Mouse (Mus musculus) T-cell, adult 66 days (primary cell): ENCODE results near the gene Fcrls. TPM values are rescaled to one million over a fixed set of nuclear protein-coding genes. Genes with fewer than 3 reads are reported as not detected.

Experiments
- total RNA-seq, 2 experiments: library from RNA; stranded (reverse); gene quantifications; 3 replicates in 1 of 2; 4 replicates in 1 of 2; pipeline ENCODE4 v1.2.4; 2023

The Fcrls gene
- total RNA-seq = under 1 TPM in 1 of 2 experiments, not detected in 1; 0.24 TPM

DNA sequence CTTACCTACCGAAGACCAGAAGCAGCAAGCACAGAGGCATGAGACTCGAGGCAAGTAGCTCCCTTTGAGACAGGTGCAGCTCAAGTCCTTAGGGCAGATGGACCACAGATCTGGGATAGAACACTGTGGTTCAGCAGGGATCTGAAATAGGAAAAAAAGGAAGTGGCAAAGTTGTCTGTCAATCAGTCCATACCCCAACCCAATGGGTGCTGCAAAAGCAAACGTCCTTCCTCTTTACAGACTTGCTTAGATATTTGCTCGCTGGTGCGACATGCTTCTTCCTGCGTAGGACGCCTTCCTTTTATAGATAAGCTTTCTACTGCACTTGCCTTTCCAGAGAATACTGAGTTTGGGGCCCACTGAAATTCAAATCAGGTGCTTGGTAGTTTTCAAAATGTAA, at the start of gene Fcrls:
Gene Fcrls (minus strand): TSS at position 303 of the 400 bp plus-strand sequence.

Other genes starting within 250 kb of the Fcrls start
- gene Kirrel, start 89.0 kb downstream of the Fcrls start, total RNA-seq = under 1 TPM; 0.15 to 0.93 TPM
- 1 to 10 TPM; 1.8 to 3.5 TPM for gene Cd5l, start 94.1 kb upstream of the Fcrls start, total RNA-seq
- gene Fcrl1, start 112.6 kb upstream of the Fcrls start, total RNA-seq = 1 to 10 TPM; 1.7 to 4.8 TPM
- not detected for gene Fcrl5, start 172.0 kb upstream of the Fcrls start, total RNA-seq